Mouse (Mus musculus) layer of hippocampus, adult 9-10 months (tissue): ENCODE data around the gene Vmn2r67.
"Not testable (repeated sequence)": the region's sequence is repeated elsewhere in the genome, so short reads cannot be mapped to it uniquely, and the experiment has no call there.

Source experiments
- DNase-seq: peaks from one replicate; pipeline ENCODE4 v3.0.0; 2022; ENCODE audit warnings: low spot score

Vmn2r67 gene

DNA sequence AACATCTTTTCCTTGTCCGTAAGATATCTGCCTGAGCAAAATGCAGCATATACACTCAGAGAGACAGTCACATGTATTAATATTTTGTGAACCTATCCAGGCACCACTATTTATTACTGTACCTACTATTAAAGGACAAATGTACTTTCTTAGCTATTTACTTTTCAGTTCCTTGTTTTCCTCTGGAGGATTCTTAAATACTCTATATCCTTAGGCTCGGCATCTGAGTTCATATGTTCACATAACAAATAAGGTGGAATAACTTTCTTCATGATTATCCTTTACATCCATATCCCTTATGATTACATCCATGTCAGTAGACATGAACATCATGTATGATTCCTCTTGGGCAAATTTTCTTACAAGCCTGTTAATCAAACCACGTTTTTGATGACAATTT, at the start of gene Vmn2r67:
Gene Vmn2r67, minus strand, starts transcription at position 101 of the 400 bp plus-strand sequence.
- no peak for DNase-seq

DNA sequence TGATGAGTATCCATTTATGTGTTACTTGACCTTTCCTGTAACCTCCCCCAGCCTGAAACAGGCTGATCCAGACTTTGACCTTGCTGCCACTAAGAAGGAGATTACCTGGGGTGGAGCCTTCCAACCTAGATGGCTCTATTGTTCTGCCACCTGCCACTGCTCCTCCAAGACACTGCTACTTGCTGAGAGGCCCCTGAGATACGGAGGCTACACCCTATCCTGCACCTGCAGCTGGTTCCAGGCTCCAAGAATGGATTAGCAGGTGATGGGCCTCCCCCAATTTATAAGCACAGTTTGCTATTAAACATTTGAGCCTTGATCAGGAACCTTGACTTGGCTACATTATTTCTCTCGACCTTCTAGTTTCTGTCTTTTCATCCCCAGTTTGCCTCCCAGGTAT, 51.3 kb downstream of the Vmn2r67 start:
- not testable (repeated sequence) for DNase-seq
